Mouse (Mus musculus) embryo, embryonic 10 days (tissue): ENCODE measurements around the gene Fndc5.

ENCODE experiments used
- DNase-seq: peaks from one replicate; pipeline ENCODE4 v3.0.0-alpha.2; 2015; ENCODE audit warnings: low spot score

Gene Fndc5

DNA sequence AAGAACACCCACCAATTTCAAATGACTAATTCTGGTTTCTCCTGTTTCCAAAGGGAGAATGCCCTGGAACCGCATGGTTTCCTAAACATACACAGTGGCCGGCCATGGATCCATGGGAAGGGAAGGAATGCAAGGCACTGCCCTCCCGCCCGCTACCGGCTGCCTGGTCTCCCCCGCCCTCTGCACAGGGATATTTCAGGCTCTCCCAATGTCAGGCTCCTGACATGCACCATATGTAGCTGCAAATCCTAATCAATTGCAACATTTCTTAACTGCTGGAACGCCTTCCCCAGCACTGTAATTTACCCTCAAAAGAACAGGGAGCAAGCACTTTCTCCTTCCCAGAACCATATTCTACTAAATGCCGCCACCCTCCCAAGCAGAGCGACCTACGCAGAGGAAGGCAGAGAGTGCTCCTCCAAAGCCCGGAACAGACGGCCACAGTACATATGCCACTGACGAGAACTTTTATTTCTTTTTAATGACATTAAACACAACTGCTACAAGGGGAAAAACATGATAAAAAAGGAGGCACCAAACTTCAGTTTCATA is 10.8 kb downstream of the Fndc5 start:
- DNase-seq: no peak

DNA sequence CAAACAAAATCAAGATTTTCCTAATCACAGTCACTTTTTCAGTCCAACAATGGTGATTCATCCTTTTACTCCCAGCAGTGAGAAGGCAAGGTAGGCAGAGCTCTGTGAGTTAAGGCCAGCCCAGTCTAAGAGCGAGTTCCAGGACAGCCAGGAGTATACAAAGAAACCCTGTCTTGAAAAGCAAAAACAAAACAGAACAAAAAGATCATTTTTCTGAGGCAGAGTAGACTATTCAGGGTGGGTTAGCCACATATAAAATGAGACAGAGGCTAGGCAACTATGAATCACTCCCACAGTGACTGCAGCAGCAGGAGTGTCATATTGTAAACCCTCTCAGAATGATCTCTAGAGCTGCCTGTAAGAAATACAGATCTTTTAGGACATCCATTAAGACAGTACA is 12.5 kb downstream of the Fndc5 start:
- DNase-seq: no peak

DNA sequence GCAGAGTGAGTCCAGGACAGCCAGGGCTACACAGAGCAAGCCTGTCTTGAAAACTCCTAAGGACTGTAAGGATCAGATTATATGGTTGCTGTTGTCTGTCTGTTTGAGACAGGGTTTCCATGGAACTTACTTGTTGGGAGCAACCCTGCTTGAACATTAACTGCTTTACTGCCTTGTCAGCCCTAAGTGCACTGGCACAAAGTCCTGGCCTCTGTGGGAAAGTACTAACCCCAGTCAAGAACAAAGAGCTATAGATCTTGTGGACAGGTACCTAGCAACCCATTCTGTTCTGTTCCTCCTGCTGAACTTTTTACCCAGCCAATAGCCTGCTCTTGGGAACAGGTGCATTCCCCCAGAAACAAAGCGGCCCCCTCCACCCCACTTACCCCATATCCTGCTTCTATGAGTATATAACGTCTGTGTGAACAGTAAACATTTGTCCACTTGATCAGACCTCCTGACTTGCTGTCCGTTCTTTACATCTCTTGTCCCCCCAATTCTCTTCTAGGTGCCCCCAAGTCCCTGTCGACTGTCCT is 14.5 kb downstream of the Fndc5 start:
- DNase-seq: no peak

DNA sequence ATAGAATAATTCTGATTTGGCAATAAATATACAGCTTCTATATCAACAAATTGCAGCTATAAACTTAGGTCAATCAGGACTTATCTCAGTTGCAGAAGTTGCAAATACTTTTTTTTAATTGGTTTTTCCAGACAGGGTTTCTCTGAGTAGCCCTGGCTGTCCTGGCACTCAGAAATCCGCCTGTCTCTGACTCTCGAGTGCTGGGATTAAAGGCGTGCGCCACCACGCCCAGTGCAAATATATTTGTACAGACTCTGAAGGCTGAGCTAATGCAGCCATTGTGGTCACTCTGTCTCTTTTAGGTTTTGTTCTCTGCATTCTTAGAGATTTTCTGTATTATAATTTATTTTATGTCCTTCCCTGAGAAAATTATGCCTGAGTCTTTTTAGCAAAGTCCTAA is 20.7 kb downstream of the Fndc5 start:
- no peak for DNase-seq

DNA sequence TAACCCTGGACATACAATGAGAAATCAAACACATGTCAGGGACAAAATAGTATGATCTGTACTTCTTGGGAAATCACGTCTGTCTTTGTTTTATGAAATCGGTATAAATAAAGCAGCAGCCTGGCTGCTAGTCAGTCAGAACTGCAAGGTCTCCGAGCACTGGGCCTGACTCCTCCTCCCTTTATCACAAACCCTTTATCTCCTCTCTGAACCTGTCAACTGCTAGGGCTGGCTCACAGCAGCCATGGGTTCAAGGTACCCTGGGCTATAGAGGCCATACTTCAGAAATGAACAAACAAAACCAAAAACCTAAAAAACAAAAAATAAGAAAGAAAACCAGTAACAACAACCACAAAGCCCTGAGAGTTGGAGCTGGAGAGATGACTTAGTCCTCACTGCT is 21.8 kb downstream of the Fndc5 start:
- no peak for DNase-seq

DNA sequence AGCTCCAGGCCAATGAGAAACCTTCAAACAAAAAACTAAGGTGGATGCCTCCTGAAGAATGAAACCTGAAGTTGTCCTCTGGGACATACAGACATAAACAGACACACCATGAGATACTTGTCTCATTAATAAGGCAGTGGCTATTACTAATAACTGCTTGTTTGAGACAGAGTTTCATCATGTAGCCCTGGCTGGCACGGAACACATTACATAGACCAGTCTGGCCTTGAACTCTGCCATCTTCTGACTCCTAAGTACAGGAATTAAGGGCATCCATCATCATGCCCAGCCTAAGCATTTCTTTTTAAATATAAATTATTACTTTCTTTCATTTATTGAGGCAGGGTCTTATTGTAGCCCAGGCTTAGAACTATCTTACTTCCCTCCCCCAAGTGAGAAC is 24.3 kb downstream of the Fndc5 start:
- no peak for DNase-seq

DNA sequence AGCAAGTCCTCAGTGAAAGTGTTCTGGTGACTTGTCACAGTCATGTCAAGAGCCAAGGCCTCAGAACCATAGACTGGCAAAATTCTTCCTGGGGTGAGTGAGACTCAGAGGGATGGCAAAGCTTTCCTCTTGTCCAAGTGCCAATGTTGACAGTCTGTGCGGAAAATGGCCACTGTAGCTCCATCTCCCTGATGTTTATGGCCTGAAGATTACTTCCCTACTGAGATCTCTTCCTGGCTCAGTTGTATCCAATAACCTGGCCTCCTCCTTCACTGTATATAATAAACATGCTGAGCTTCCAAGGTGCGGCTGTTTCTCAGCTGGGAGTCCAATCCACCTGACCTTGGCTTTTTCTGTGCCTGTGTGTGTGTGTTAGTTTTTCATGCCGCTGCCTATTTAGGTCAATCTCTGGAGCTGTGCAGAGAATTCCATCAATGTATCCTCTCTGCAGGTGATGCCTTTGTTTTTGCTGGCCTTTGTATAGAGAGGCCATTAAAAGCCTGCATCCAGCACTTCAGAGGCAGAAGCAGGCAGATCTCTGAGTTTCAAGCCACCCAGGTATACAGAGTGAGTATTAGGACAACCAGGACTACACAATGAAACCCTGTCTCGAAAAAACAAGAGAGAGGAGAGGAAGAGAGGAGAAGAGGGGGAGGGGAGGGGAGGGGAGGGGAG is 24.9 kb downstream of the Fndc5 start:
- no peak for DNase-seq

DNA sequence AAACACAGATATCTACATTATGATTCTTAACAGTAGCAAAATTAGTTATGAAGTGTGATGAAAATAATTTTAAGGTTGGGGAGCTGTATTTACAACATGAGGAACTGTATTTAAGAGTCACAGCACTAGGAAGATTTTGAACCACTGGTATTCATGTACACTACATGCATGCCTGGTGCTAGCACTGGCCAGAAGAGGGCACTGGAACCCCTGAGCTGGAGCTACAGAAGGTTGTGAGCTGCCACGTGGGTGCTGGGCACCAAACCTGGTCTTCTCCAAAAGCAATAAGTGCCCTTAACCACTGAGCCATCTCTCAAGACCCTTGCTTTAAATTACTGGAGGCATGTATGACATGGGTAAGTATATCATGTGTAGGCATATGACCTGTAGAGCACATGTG is 35.7 kb downstream of the Fndc5 start:
- DNase-seq: no peak

DNA sequence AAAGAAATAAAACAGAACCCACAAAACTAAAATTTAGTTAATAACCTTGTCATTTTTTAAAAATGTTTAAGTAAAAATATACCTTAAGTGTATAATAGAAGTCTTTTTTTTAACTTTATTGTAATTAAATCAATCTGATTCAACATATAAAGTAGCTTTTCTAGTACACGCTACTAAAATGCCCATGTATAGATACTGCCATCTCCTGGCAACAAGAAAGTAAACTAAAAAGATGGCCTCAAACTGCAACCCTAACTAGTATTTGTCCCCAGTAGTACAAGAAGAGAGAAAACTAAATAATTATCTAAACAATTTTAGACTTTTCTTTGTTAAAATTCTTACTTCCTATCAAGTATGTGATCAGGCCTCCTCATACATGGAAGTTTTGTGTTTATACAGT is 42.8 kb downstream of the Fndc5 start:
- DNase-seq: no peak

DNA sequence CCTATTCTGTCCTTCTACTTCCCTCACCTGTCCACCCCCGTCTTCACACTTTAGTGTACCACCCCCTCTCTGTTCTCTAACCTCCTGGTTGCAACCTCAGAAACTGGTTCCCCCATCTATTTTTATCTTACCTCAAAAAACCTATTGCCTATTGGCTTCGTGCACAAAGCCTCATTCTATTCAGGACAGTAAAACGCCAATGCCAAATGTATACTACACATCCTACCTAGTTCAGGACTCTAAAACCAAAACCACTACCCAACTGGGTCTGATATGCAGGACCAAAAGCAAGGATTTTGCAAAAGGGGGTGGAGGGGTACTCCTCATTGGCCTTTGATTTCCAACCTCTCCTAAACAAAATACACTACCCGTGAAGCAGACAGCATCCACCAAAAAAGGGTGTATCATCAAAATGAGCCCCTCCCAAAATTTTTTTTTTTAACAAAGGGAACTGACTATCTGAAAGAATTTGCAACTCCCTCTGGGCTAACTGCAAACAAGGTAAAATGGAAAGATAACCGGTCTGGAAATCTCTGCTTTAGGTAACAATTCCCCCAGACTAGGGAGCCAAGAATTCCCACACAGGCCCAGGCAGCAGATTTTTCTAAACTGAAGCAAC is 51.4 kb downstream of the Fndc5 start:
- no peak for DNase-seq

DNA sequence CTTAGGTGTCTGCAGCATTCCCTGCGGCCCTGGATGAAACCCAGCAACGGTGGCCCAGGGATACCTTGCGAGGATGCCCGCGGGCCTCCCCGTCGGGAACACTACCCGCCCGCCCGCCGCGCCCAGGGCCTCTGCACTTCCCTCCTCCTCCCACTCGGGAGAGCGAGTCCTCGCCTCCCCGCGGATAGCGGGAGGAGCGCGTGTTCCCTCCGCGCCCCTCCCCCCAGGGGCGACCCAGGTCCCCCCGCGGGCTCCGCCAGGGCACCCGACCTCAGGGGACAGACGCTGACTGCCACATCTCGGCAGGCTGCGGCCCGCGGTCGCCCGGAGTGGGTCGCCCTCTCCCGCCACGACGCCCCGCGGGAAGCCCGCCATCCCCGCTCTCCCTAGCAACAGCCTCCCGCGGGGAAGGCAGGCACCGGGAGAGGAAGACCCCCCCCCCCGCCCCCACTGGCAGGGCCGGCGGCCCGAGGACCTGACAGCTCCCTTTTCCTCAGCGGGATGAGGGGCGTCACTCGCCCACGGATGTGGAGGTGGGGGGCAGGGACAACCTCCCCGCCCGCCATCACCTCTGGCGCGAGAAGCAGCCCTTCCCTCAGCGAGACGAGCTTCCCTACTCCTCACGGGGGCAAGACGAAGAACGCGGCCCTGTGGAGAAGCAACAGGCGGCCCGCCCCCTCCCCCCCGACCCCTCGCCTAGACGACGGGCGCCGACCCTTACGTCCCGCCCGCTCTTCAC is 52.2 kb downstream of the Fndc5 start:
- DNase-seq: peak; percentile 56

DNA sequence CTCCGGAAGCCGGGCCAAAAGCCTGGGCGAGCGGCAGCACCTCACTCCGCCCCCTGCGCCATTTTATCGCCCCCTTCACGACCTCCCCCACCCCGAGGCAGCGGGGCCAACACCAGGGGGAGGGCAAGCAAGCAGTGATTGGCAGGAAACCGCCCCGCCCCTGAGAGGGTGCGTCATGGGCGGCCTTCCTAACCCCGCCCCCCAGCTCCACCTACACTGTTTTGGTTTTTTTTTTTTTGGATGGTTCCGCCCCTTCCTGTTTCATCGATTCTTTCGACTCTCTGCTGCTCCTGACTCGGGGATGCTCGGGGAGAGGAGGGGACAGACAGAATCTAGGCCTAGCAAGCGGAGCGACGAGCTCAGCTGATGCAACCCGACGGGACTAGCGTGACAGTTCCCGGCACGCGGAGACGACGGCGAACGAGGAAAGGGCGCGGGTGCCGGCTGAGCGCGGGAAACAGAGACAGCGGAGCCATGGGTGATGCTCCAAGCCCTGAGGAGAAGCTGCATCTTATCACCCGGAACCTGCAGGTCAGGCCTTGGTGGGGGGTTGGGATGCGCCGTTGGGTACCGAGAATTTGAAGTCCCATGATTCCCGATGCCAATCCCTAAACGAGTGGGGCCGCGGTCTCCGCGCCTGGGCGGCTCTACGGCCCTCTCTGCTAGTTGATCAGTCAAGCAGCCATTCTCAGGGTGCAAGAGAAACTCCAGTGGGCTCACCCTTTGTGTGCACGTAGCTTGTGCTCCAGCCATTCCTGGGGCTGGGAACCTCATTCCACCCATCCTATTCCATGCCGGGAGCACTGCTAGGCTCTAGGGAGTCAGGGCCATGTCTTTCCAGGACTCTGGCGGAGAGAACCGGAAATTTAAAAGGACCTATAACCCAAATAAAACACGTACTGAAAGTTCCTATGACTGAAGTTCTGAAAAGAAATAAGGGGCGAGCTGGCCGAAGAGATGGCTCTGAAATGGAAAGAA is 53.0 kb downstream of the Fndc5 start, which contains the start of the genes S100pbp and Yars:
Gene S100pbp, minus strand, starts transcription at position 186 of the 978 bp plus-strand sequence.
Gene Yars, plus strand, starts transcription at position 219 of the 978 bp plus-strand sequence.
- DNase-seq: peak; percentile 97

DNA sequence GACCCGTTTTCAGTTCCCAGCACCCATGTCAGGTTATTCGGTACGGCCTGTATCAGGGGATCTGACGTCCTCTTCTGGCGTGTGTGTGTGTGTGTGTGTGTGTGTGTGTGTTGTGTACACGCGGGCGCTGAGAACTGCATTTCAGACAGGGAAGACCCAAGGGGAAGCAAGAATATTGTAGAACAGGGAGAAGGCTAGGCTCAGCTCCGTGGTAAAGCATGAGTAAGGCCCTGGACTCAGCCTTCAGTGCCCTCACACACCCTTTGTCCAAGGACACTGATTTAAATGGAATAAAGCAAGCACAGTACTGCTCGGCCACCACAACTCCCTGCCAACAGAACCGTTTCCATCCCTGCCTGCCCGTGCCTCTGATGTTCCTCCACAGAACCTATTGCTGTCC is 53.7 kb downstream of the Fndc5 start:
- peak; percentile 10 for DNase-seq

DNA sequence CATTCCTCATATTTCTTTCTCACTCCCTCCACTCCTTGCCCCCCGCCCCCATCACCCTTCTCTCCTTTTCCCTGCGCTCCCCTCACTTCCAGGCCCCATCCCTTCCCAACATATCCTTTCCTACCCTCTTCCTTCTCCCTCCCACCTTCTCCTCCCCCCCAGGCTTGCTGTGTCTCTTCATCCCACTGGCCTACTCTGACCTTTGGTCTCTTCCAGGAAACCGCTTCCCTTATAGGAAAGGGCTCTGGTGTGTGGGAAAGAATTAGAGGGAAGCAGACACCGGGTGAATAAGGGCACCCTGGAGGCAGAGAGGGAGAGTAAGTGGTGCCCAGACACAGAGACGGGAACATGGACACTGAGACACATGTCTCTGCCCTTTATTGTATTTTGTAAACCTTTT is 54.9 kb downstream of the Fndc5 start:
- DNase-seq: no peak
